Mouse (Mus musculus) large intestine, adult 2 months (tissue): ENCODE data around the gene Nek5. TPM values are rescaled to one million over a fixed set of nuclear protein-coding genes. Genes with fewer than 3 reads are reported as not detected.

ENCODE experiments used
- DNase-seq: peaks from one replicate; pipeline ENCODE4 v3.0.0-alpha.2; 2012; ENCODE audit warnings: low read depth, low spot score
- WGBS: fragments of 180-500 bp; shearing (Covaris S2); methylation state at CpG from one replicate; pipeline ENCODE4 v1.1.7; 2018; 5-methylcytosine and 5-hydroxymethylcytosine counted together
- polyA plus RNA-seq: library from polyadenylated mRNA; depleted of rRNA; stranded (reverse); fragments of >200 nt; gene quantifications from 2 replicates; pipeline ENCODE4 v1.2.3, GENCODE M21; 2012

Gene Nek5
- polyA plus RNA-seq, 1 experiment, result 0.16 TPM

DNA sequence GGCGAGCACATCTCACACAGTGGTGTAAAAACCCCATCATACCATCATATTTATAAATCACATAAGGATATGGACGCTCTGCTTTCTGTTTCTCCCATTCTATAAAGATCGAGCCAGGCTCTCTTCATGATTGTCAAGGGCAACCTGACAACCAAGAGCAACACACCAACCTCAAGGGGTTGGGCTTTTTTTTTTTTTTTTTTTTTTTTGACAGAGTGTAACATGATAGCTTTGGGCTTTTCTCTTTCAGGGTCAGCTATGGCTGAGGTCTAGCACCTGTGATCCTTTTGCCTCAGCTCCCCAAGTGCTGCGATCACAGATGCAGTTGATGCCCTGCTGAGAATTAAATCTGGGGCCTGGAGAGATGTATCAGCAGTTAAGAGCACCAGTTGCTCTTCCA lies 17.8 kb downstream of the Nek5 start:
- 71% methylated on average over 4 of the region's 4 CpGs for WGBS
- DNase-seq, result no peak

DNA sequence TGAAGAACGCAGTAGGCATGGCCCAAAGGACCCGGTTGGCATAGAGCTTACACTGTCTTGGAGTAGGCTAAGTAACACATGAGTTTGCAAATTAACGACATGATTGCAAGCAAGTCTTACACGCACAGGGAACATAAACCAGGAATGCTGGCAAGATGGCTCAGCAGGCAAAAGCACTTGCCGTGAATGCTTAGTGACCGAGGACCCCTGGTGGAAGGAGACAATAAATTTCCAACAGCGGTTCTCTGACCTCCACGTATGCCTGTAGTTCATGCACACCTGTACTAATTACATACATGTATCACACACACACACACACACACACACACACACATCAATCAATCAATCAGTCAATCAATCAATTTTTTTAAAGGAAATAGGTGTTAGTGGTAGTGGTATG lies 33.3 kb downstream of the Nek5 start:
- WGBS, result 35% methylated on average over 8 of the region's 8 CpGs
- no peak for DNase-seq

GRCm38 (mm10) chr8:22089226-22089625 lies 35.6 kb downstream of the Nek5 start:
- no peak for DNase-seq
- WGBS, result 93% methylated on average over 4 of the region's 4 CpGs

GRCm38 (mm10) chr8:22079313-22080007 lies 45.4 kb downstream of the Nek5 start:
- no peak for DNase-seq

DNA sequence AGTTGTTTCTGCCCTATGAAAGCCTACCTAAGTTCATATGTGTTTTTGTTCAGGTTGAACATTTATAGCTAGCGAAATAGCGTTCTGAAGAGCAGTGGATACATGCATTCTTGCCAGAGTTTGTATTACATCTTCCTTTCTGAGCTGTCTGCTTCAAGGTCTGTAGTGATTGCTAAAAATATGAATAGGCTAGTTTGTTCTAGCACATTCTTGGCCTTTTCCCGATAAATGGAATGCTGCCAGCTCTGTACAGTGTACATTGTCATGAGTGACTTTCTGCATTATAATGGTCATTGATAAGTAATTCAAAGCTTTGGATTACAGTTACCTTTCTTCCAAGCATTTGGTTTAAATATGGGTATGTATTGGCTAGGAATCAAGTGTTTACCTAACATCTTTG lies 63.7 kb downstream of the Nek5 start:
- no peak for DNase-seq
- WGBS, result 4% methylated on average over 3 of the region's 3 CpGs

More at GRCm38 (mm10) chr8:22079313-22080007, 45.4 kb downstream of the Nek5 start:
- 65% methylated on average over 9 of the region's 9 CpGs for WGBS

- DNase-seq, result peak; percentile 92
- 0% methylated on average over 33 of the region's 36 CpGs for WGBS
Observed at GRCm38 (mm10) chr8:22060446-22060889, 64.4 kb downstream of the Nek5 start, which contains the start of gene Alg11. Alg11 (plus strand) TSS chr8:22060721.

DNA sequence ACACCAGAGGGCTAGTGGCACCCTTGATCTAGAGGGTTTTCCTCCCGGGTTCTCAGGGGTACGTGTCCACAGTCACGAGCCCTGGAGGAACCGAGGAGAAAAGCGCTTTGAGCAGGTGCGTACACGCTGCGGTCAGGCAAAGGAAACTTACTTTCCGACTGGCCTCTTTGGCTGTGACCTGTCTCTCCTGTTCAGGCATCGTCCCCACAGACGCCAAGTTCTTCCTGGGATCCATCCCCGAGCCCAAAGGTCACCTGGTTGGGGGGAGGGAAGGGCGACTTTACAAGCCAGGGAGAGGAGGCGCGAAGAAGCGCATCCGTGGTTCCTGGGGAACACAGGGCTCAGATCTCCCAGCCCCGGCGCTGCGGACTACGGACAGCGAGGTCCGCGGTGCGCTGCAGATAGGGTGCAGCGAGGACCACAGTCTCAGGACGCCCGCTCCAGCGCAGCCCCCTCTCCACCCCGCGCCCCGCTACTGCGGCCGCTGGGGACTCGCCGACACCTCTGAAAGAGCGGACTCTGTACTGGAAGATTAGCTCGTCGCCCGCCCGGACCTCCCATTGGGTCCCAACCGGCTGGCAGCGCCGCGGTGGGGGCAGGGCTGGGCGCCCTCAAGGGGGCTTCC lies 64.9 kb downstream of the Nek5 start, which contains the start of gene Atp7b:
Gene Atp7b (minus strand): TSS at position 485 of the 625 bp plus-strand sequence.
- under 1% methylated on average over 45 of the region's 46 CpGs for WGBS
- peak; percentile 39 for DNase-seq

DNA sequence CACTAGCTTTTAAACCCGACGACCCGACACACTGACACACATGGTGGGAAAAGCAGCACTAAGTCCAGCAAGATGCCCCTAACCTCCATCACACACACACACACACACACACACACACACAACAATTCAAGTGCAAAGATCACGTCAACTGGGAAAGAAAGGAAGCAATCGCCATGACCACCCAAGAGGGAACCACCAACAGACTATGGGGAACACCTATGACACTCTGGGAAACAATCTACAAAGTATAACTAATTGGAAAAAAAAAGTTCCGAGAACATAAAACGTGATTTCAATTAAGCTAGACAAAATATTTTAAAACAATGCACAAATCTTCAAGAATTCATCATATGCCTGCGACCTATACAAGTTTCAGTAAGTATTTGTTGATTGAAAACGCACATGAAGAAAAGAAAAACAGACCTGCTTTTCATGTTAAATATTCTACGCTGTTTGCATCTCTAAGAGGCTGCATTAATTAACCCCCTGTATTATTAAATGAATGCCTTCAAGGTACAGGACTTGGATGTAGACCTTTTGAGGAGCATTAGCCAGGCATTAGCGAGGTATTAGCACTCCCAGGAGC lies 65.6 kb downstream of the Nek5 start:
- DNase-seq, result no peak
- WGBS, result 63% methylated on average over 11 of the region's 11 CpGs

DNA sequence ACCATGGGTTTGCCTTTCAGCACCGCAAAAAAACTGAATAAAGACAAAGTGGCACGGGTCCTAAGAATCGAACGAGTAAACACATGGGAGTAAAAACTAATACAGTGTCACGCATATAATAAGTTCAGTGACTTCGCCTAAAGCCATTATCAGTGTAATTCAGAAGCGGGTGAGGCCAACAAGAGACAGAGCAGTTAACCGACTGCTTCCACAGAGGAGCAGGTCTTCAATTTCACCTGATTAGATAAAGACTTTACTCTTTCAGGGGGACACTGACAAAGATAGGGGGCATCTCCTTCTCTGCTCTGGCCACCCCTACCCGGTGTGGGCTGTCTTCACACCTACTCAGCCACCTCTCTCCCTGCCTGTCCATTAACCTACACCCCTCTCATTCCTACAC lies 66.5 kb downstream of the Nek5 start:
- 66% methylated on average over 9 of the region's 9 CpGs for WGBS
- no peak for DNase-seq

DNA sequence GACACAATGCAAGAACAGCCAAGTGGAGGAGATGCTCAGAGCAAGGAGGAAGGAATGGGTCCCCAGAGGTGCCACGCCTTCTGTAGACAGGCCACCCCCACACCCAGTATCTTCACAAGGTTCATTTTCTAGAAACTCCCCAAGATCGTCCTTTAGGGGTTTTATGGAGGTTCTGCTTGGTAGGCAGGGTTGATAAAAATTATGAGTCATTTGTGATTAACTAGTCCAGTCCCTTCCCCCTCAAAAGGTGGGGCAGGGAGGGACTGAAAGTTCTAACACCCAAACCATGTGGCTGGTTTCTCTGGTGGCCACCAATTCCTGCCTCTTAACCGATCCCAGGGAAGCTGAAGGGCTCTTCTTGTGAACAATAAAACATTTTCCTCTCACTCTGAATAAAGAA lies 68.0 kb downstream of the Nek5 start:
- WGBS, result 42% methylated on average over 3 of the region's 3 CpGs
- no peak for DNase-seq

GRCm38 (mm10) chr8:22055492-22055877 lies 69.4 kb downstream of the Nek5 start:
- DNase-seq, result no peak
- 93% methylated on average over 2 of the region's 2 CpGs for WGBS

DNA sequence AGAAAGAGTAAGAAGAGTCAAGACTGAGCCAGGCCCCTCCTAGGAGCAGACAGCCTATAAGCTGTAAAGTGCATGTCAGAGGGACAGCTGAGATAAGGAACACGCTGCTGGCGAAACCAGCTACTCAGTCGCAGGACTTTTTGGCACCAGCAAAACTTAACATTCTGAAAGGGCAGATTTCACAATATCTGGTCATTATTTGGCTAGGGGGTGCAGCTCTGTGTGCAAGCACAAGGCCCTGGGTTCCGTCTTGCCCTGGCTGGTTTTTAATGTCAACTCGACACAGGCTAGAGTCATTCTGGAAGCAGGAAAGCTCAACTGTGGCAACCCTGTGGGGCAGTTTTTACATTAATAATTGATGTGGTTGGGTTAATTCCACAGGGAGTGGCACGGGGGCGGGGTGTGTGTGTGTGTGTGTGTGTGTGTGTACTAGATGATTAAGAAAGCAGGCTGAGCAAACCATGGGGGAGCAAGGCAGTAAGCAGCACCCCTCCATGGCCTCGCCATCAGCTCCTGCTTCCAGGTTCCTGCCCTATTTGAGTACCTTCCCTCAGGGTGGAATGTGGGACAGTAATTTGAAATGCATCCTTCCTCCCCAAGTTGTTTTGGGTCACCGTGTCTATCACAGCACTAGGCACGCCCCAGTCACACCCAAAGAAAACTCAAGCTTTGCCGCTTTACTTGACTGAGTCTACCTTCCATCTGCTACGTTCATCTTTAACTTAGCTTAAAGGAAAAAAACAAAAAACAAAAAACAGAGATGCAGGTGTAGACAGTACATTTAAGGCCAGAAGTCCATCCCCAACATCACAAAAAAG lies 70.0 kb downstream of the Nek5 start:
- no peak for DNase-seq
- 51% methylated on average over 12 of the region's 12 CpGs for WGBS

GRCm38 (mm10) chr8:22047699-22048464 lies 77.0 kb downstream of the Nek5 start:
- WGBS, result 25% methylated on average over 2 of the region's 2 CpGs
- no peak for DNase-seq

DNA sequence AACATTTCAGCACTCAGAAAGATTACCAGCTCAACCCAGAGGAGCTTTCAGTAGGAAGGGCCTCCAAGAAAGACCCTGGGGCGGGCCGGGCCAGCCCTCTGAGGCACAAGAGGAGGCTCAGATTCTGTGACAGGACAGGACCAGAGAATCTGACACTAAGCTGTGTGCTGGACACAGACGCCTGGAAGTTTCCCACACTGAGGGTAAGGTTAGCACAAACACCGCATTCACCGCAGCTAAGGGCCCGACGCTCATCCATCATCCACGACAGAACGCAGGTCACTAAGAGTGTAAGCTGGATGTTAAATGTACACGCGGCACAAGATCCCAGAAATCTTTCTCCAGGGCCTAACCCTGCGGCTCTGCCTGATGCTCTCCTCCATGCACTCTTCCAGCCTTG lies 81.1 kb downstream of the Nek5 start:
- 50% methylated on average over 12 of the region's 12 CpGs for whole genome bisulfite sequencing
- no peak for DNase-seq

GRCm38 (mm10) chr8:22042515-22042914 lies 82.3 kb downstream of the Nek5 start:
- DNase-seq, result no peak
- WGBS, result 51% methylated on average over 3 of the region's 3 CpGs

DNA sequence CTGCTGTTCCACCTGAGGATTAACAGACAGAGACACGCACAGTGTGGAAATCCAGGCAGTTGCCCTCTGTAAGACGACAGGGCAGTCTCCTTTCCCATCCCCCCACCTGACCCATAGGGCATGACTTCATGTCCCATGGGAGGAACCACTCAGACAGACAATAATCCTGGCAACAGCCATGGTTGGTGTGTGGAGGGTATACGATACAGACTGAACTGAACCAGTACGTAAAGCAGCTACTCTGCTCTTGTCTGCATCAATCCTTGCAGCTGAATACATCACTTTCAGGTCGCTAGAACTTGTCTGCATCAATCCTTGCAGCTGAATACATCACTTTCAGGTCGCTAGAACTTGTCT lies 84.7 kb downstream of the Nek5 start:
- no peak for DNase-seq
- WGBS, result 68% methylated on average over 6 of the region's 6 CpGs

DNA sequence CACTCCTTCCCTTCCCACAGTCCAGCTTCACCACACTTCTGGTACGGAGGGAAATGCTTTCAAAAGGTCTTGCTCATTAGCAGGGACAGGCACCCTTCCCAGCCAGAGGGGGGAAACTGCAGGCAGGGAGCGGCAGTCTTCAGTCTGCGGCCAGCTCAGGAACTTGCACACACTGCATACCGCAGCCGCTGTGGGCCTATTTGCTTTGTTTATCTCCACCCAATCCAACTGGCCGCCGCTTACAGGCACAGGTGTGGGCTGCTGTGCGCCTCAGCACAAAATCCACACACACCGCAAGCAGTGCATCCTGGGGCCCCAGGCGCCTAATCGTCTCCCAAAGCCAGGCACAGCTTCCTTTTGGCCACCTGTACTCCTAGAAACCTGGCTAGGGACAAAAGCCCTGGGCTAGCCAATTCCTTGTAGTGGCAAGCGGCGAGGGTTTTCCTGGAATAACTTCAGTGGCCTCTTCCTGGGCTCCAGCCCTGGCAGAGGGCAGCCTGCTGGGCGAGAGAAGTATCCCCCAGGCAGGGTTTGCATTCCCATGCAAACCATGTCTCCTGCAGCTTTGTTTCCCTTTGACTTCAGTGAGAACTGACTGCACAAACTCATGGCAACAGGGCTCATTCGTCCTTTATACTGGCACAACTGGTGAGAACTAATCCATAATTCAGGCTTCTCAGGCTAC lies 85.2 kb downstream of the Nek5 start:
- 12% methylated on average over 15 of the region's 15 CpGs for WGBS
- no peak for DNase-seq

DNA sequence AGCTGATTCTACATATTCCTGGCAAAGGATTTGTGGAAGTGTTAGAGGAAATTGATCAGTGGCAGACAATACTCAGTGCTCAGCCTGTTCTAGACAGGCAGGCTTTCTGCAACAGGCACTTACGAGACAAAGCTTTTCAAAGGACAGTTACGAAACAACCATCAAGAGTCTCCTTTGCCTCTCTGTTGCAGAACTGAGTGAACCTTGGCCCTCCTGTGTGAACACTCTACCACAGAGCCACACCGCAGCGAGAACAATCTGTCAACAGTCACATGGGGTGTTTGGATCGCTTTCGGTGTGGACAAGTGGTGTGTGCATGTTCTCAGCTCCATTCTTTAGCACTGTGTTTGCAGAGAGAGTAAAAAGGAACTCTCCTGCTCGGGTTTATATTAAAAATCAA lies 87.8 kb downstream of the Nek5 start:
- no peak for DNase-seq
- 41% methylated on average over 7 of the region's 7 CpGs for WGBS

- no peak for DNase-seq
- WGBS, result 92% methylated on average over 9 of the region's 9 CpGs
Observed at GRCm38 (mm10) chr8:22036137-22036536, 88.7 kb downstream of the Nek5 start.
